Comparison of ENCODE assay signal across 8 mouse cellular contexts in genomic region chr1:156205164-156205563, GRCm38 (mm10). TPM values are rescaled to one million over a fixed set of nuclear protein-coding genes. Genes with fewer than 3 reads are reported as not detected.
DNase-seq lines count a peak whose midpoint lies in the region; ATAC-seq and TF ChIP-seq lines count a peak whose summit lies in the region.

No protein-coding gene starts in this region.

- intact Hi-C loops in heart, adult 2 months (cut with DNase I): no loop called here

- no peak for TF ChIP-seq CTCF in heart, adult 2 months (IDR thresholded peaks at IDR 0.05)

- H3K27me3 ChIP-seq in heart, embryonic 10.5 days (ENCODE audit: insufficient read depth, poor library complexity, severe bottlenecking): peaks cover 58% of the 10 kb centered on the region
- H3K27me3 ChIP-seq in heart, adult 2 months (ENCODE audit: control insufficient read depth, insufficient read depth, low read length): peaks cover 9% of the 10 kb centered on the region; the same call in 1 of the 2 replicates
- H3K27me3 ChIP-seq in liver, embryonic 15.5 days: peaks cover 87% of the 10 kb centered on the region

- DNase-seq in heart, embryonic 10.5 days (ENCODE audit: low spot score): no peak
- no peak for DNase-seq in heart, adult 2 months
- peak; percentile 13 for DNase-seq in retina, postnatal 1 day
- no peak for DNase-seq in retina, embryonic 14.5 days (ENCODE audit: low spot score)
- no peak for DNase-seq in ovary, postnatal 10 days (ENCODE audit: low spot score)
- DNase-seq in cerebellum, adult 9-10 months: no peak

- no peak for TF ChIP-seq EP300 in heart, adult 2 months (IDR thresholded peaks at IDR 0.05; ENCODE audit: insufficient read depth, low read depth, low read length)

- H3K9me3 ChIP-seq in heart, embryonic 10.5 days: no peaks in the 10 kb centered on the region
- no peaks in the 10 kb centered on the region; the same call in 1 of the 2 replicates for H3K9me3 ChIP-seq in liver, embryonic 15.5 days (replicated peaks)

- no peak overlapping the region for H3K9ac ChIP-seq in heart, adult 2 months (ENCODE audit: low read depth, low read length)
- H3K9ac ChIP-seq in liver, embryonic 15.5 days: no peak overlapping the region

- no peak for TF ChIP-seq POLR2A in heart, adult 2 months (IDR thresholded peaks at IDR 0.05; ENCODE audit: insufficient read depth, low read depth, low read length)

- ATAC-seq in liver, embryonic 15.5 days (ENCODE audit: insufficient read depth): no peak
- no peak for ATAC-seq in activated CD4-positive, CD25-positive, alpha-beta regulatory T cell, adult 4 months

- peak overlapping the region; percentile 80; the same call in 1 of the 2 replicates for H3K27ac ChIP-seq in heart, embryonic 10.5 days
- no peak overlapping the region for H3K27ac ChIP-seq in heart, adult 2 months
- no peak overlapping the region for H3K27ac ChIP-seq in liver, embryonic 15.5 days (replicated peaks)

- H3K4me2 ChIP-seq in liver, embryonic 15.5 days: no peak overlapping the region

- H3K79me2 ChIP-seq in heart, adult 2 months (replicated peaks; ENCODE audit: control insufficient read depth, insufficient read depth, low read length): no peaks in the 10 kb centered on the region

- H3K36me3 ChIP-seq in heart, embryonic 10.5 days: no peaks in the 10 kb centered on the region
- no peaks in the 10 kb centered on the region for H3K36me3 ChIP-seq in heart, adult 2 months (ENCODE audit: control insufficient read depth, insufficient read depth, low read length)
- no peaks in the 10 kb centered on the region for H3K36me3 ChIP-seq in liver, embryonic 15.5 days (replicated peaks)

- WGBS in heart, embryonic 10.5 days: 15% methylated on average over 10 of the region's 10 CpGs
- 38% methylated on average over 10 of the region's 10 CpGs for WGBS in heart, adult 2 months
- WGBS in liver, embryonic 15.5 days (ENCODE audit: insufficient replicate concordance): 13% methylated on average over 10 of the region's 10 CpGs

- peaks cover 28% of the 10 kb centered on the region for H3K4me1 ChIP-seq in heart, embryonic 10.5 days
- H3K4me1 ChIP-seq in heart, adult 2 months (ENCODE audit: control insufficient read depth, insufficient read depth, low read length): no peaks in the 10 kb centered on the region; the same call in 1 of the 2 replicates
- peaks cover 7% of the 10 kb centered on the region; the same call in 1 of the 2 replicates for H3K4me1 ChIP-seq in liver, embryonic 15.5 days (replicated peaks)

- H3K4me3 ChIP-seq in heart, embryonic 10.5 days: peak overlapping the region; percentile 70
- no peak overlapping the region for H3K4me3 ChIP-seq in heart, adult 2 months
- peak overlapping the region; percentile 15; the same call in 1 of the 2 replicates for H3K4me3 ChIP-seq in liver, embryonic 15.5 days (replicated peaks)

RNA-seq across cellular contexts. Expression of gene Fam163a, which starts 0.3 kb away (rescaled TPM):
- polyA plus RNA-seq in heart, embryonic 10.5 days (2016; fragmentation: Nextera tagmentation; extraction: Ambion mirVana): 1.1 and 3.1 TPM in 2 replicates
- not detected for total RNA-seq in heart, adult 2 months (2021)
- 0.09 and 0.23 TPM in 2 replicates for polyA plus RNA-seq in heart, adult 2 months (2012; rRNA removed)
- polyA plus RNA-seq in liver, embryonic 15.5 days (2015; fragmentation: Nextera tagmentation; extraction: Ambion mirVana): 0.12 TPM in 1 of 2 replicates, not detected in the other
- not detected for polyA plus RNA-seq in activated CD4-positive, CD25-positive, alpha-beta regulatory T cell, adult 4 months (2017; shearing (Covaris generic))
